Mouse (Mus musculus) layer of hippocampus, adult 9-10 months (tissue): ENCODE measurements around the gene Spint1.

Experiments
- DNase-seq: peaks from one replicate; pipeline ENCODE4 v3.0.0; 2022; ENCODE audit warnings: low spot score

Gene Spint1

DNA sequence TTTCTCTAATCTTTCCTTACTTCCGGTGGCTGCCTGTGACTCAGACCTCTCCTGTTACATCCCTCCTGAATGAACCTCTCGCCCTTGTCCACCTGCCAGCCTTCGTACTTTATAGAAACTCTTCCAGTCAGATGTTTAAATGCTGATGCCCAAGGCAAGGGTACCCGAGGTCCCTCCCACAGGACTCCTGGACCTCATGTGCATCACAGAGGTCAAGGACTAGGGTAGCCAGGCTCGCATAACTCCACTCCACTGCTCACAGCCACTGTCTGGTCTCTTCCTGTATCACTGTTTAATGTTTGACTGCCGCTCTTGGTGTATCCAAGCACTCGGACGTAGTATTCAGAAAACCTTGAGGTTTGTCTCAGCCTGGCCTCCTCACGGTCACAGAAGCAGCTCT lies 5.4 kb downstream of the Spint1 start:
- no peak for DNase-seq

DNA sequence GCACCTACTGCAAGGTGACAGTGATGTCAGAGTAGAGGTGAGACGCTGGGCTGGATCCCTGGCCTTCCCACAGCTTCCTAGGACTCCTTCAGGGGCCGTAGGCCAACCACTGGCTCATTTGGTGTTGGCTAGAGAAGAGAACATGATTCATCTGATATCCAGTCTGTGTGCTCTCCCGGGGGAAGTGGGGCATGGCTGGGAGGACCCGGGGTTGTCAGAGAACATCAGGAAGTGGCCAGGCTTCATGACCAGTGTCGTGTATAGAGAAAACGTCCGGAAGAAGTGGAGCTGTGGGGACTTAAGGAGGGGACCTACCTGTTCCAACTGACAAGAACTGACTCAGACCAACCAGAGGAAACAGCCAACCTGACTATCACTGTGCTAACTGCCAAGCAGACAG lies 8.1 kb downstream of the Spint1 start:
- no peak for DNase-seq

DNA sequence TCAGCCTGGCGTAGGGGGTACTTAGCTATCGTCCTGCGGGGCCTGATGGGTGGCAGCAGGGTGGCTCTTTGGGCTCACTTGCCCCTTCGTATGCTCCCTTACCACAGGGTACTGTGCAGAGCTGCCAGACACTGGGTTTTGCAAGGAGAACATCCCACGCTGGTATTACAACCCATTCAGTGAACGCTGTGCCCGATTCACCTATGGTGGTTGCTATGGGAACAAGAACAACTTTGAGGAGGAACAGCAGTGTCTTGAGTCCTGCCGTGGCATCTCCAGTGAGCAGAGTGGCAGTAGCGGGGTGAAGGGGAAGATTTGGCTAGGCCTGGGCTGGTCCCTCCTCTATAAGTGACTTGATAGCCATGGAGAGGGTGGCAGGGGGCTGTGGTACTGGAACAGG lies 10.7 kb downstream of the Spint1 start:
- DNase-seq: no peak

DNA sequence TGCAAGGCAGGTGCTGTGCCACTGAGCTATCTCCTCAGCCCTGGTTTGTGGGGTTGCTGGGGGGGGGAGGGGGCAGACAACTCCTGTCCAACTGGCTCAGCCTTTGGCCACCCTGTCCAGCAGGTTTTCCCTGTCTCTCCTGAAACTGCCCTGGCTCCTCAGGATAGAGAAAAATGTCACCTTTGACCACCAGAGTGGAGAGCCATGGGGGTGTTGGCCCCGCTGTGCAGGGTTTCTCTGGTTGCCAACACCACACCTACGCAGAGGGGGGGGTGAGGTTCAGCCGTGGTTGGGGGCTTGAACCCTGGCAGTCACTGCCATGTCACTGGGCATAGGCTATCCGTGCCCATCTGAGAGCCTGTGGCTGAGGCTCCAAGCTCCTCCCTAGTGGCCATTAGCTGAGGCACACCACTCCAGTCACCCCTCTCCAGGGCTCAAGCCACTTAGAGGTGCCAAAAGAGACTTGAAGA lies 12.5 kb downstream of the Spint1 start:
- no peak for DNase-seq

DNA sequence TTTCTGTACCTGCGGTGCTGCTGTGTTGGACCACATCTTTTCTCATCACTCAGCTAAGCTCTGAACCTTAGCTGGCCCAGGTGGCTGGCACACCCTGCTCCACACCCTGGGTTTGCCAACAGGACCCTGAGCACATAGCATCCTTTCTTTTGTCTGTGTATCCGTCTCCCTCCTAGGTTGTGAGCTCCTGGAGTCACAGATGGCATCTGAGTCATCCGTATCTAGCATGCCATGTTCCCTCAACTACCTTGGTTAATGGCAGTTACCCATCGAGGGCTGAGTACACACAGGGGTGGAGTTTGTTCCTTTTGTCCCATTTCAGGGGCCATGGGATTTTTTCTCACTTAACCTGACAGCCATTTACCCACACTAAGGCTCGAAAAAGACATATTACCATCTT lies 13.2 kb downstream of the Spint1 start:
- DNase-seq: no peak

DNA sequence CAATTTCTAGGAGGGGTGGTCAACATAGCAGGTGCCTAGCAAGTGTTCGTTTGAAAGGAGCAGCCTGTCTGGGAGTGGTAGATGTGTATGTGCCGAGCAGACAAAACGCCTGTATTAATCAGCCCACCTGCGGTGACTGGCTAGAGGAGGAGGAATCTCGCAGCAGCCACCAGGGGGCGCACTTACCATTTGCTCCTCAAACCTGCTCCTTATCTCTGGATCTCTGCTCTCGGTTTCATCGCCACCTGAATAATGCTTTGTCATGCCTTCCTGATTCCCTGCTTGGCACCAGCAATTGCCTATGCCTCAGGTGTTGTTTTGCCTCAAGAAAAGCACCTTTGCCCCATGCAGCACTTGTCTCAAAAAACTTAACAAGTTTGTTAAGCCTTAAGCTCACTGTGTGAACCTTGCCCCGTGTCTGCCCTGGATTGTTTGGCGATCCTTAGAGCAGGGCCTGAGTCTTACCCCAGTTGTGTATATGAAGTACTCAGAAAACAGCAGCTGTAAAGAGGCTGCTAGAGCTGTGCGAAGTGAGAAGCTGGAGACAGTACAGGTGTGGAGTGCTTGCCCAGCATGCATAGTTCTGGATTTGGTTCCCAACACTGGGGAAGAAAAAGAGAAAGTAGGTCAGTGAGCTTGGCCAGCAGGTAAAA lies 13.8 kb downstream of the Spint1 start:
- no peak for DNase-seq

DNA sequence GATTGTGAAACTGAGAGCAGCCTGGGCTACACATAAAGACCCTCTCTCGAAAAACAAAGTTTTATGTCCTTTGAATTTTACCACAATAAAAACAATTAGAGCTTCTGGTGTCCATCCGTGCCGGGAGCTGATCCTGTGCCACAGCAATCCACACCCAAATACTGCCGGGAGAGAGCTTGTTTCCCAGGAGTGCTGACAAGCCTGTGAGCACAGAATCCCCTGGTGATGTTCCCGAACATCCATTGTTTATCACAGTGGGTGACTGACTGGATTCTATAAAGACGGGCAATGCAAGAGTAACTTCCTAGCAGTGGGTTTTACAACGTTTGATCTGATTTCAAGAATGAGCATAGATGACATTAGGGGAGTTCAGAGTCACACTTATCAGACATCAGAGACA lies 17.8 kb downstream of the Spint1 start:
- DNase-seq: no peak

DNA sequence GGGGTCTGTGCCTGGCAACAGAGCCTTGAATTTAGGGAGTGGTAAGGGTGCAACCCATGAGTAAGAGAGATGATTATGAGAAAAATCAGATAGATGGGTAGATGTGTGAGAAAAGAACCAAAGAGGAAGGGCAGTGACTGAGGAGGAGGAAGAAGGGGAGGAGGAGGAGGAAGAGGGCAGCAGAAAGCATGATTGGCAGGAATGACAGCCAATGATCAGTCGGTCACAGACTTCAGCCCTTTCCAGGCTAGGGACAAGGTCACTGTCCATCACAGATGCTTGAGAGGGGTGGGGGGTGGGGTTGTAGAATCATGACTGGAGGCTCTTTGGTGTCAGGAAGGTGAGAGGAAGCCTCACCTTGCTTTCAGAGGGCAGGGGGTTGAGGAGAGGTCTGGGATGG lies 23.4 kb downstream of the Spint1 start:
- DNase-seq: no peak

DNA sequence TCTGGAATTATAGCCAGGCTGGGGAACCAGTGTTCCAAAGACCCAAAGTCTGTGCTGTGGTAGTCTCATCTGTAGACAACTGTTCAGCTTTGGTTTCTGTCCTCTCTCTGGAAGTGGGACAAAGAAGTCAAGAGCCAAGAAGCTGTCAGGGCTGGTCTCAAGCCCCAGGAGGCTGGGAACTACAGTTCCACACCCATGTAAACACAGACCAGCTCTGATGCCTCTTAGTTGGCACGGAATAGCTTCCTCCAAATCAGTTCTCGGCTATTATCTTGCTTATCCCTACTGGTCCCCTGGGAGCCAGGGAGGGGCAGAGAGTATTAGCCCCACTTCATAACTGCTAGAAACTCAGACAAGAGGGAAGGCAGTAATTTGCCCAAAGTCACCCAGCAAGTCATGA lies 24.2 kb downstream of the Spint1 start:
- DNase-seq: no peak

DNA sequence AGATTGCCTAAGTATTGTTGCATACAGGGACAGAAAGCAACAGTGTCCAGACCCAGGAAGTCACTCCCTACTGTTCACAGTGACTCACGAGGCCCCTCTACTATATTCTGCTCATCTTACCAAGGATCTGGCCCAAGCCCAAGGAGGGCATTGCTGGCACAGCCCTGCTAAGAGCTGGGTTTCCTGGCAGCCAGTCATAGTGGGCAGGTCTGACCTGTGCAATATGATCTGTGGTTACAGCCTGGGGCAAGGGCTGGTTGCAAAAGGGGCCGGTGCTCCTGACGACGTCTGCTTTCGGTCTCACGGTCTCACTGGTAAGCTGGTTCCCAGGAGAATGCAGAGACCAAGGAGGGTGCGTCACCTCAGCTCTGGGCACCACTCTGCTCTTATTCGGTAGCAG lies 25.8 kb downstream of the Spint1 start:
- DNase-seq: no peak

DNA sequence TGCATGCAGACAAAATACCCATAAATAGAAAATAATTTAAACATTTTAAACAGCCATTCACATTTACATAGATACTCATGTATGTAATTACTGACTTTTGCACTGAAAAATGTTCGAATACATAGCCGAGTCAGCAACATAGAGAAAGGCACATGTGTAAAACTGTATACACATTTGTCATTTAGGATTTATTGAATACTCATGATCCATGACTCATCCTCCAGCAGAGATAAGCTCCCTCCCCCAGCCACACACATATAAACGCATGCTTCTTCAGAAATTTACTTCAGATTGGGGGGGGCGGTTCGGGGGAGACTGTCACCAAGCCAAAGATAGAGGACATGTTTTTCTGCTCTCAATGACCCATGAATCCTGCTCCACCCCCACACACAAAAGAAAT lies 26.7 kb downstream of the Spint1 start:
- no peak for DNase-seq

DNA sequence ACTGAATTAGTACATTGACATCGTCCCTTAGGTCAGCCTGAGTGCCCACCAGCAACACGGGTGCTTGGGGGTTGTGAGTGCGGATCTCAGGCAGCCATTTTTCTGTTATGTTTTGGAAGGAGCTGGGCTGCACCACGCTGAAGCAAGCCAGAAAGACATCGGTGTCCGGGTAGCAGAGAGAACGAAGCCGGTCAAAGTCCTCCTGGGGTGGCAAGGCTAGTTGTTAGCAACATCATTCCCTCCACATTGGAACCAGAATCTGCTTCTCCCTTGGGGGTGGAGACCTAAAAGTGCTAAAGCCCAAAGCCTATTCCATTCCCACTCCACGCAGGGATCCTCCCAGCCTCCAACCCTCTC lies 33.1 kb downstream of the Spint1 start:
- DNase-seq: no peak

DNA sequence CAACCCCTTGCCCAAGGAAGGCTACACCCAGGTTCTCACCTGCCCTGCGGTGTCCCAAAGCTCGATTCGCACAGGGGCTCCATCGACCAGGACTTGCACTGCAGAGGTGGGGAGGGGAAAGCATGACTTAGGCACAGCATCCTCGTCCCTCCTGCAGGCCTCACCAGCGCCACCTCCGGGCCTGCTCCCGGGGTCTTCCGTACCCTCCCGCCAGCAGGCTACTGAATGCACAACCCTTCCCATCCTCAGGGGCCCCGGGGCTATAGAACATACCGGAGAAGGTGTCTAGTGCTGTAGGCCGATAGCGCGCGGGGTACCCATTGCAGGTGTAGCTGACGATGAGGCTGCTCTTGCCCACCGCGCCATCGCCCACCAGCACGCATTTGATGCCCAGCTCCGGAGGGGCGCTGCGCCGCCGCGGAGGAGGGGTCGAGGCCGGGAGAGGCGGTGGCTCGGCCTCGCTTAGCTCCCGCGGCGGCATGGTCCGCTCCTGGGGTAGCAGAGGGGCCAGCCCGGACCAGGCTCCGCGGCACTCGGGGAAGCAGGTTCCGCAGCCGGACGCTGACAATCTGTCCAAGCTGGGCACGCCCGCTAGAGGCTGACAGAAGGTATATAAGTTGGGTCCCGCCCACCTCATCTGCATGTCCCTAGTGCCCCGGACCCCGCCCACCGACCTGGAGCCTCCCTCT lies 33.6 kb downstream of the Spint1 start, which contains the start of gene Rhov:
TSS of gene Rhov (minus strand) at position 630 of the 689 bp plus-strand sequence.
- DNase-seq: no peak

DNA sequence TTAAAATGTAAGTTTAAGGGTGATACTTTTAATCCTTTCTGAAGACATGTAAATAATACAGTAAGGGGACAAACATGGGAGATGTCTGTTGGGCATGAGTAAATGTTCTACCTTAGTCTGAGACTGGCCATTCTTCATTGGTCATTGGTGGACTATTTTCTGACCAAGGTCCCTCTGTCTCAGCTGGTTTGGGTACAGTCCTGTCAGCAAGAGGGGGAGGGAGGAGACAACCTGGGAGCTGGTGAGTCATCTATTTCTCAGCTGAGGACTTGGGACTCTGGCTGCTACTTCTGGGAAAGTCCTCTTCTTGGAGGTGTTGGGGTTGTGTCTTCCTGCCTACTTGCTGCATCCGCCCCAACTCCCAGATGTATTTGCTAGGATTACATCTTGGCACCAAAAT lies 37.0 kb downstream of the Spint1 start:
- DNase-seq: no peak

DNA sequence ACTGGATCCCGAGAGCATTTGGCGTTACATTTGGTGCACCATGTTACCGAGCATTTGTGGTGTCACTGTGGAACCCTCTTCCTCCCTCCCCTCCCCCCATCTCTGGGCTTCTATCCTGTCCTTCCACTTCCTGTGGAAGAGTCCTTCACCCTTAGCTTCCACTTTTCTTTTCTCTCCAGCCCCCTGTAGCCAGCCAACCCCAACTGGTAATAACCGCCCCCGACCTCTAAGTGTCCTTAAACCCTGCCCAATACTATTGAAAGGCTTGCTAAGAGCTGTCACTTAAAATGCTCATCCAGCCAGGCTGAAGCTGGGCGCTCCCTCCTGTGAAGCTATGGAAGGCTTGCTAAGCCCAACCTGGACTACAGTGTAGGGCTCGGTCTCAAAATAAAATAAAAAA lies 39.8 kb downstream of the Spint1 start:
- no peak for DNase-seq

DNA sequence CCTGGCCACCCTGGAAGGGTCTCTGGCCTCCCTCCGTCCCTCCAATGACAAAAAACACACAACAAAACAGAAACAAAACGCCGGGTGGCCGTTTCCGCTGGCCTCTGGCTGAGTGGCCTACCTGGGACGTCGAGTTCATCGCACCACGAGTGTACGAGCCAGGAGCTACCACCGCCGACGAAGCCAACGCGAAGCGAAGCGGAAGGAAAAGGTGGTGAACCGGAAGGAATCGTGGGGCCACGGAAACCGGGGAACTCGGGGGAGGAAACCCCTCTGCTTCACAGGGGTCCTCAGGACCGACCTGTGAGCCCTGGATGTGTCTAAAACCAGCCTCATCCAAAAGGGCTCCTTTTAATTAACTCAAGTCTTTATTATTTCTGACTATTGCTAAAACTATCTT lies 40.6 kb downstream of the Spint1 start:
- DNase-seq: no peak

DNA sequence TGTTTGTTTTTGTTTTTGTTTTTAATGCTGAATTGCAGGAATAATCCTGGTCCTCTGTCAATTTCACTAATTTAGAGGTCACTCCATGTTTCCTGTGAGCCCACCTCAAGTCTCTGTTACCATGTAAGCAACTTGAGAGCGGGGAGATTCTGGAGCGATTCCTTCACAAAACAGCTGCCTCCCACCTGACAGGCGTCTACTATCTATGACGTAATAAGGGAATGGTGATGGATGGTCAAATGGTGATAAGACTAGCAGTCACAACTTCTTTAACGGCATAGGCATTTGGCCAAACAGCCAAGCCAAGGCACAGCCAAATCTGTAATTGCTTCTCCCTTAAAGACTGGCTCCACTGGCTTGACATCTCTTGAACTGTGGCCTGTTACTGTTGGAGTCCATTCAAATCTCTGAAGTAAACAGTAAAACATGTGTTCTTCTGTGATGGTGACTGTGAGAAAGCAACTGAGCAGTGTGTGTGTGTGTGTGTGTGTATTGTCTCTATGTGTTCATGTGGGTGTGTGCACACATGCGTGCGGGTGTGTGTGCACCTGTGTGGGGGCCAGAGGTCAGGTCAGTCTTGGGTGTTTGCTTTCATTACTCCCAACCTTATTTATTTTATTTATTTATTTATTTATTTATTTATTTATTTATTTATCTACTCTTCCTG lies 44.9 kb downstream of the Spint1 start:
- no peak for DNase-seq

DNA sequence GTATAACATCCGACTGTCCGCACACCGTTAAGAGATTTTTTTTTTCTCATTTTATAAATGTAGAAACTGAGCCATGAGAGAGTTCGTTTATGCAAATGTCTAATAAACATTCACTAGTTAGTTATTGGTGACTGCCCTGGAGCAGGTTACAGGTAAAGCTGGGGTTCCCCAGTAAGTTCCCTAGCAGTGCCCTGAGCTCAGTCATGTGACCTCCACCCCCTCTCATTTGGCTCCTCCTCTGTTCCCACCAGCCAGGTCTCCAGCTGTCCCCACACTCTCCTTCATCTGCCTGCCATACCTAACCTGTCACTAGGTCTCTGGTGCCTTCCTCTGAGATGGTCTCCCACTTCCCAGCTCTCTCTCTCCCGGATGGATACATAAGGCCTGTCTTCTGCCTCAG lies 50.2 kb downstream of the Spint1 start:
- no peak for DNase-seq

DNA sequence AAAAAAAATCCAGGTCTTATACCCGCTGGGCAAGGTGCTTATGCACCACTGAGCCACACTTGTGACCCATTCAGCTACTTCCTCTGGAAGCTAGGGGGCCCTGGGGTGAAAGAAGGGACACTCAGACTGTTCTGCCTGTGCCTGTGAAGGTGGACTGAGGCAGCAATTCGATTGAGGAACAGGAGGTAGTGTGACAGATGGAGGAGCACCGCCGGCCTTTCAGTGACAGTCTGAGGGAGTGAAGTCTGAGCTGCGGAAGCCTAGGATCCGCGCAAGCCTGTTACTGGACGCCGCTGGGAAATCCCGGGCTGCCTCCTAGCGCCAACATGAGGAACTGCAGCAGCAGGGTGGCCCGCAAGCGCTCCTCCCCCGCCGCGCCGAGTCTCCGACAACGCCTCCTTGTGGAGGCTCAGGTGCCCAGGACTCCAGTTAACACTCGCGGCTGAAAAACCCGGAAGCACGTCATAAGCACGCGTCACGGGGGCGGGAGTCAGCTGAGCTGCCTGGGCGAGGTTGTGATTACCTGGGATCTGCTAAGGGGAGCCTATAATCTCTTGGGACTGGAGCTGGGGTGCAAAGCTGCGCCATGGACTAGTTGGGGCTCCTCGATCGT lies 51.2 kb downstream of the Spint1 start, which contains the start of gene Vps18:
TSS of gene Vps18 (plus strand) at position 471 of the 613 bp plus-strand sequence.
- DNase-seq: peak; percentile 94

DNA sequence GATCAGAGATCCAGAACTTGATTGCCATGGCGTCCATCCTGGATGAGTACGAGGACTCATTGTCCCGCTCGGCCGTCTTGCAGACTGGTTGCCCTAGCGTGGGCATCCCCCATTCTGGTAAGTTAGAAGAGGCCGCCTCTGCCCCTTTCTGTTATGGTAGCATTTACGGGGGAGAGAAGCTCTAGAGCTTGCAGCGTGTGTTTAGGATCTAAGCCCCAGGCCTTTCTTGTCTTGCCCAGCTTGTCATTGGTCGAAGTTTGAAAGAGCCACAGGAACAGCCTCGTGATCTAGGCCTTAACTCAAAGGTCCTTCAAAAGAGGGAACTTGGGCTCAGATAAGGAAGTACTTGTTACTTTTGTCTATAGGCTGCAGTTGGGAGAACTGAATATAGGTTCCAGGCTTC lies 51.9 kb downstream of the Spint1 start:
- no peak for DNase-seq

DNA sequence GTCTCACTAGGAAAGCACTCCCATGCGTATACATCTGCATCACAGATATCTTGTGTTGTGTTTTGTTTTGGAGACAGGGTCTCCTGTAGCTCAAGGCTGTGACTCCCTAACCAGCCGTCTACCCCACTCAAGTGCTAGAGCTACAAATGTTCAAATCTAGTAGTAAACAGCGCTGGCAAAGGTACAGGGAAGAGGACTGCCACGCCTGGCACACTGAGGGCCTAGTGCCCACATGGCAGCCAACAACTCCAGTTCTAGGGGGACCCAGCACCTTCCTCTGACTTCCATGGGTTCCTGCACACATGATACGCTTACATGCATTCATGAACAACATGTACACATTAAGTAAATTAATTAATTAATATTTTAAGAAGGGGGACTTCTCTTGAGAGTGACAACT lies 55.1 kb downstream of the Spint1 start:
- DNase-seq: no peak

DNA sequence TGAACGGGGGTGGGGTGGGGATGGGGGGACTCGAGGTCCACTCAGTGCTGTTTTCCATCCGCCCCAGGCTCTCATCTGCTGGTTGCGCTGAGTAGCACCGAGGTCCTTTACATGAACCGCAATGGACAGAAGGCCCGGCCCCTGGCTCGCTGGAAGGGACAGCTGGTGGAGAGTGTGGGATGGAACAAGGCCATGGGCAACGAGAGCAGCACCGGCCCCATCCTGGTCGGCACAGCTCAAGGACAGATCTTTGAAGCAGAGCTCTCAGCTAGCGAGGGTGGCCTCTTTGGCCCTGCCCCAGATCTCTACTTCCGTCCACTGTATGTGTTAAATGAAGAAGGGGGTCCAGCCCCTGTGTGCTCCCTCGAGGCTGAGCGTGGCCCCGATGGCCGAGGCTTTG lies 55.7 kb downstream of the Spint1 start:
- no peak for DNase-seq

DNA sequence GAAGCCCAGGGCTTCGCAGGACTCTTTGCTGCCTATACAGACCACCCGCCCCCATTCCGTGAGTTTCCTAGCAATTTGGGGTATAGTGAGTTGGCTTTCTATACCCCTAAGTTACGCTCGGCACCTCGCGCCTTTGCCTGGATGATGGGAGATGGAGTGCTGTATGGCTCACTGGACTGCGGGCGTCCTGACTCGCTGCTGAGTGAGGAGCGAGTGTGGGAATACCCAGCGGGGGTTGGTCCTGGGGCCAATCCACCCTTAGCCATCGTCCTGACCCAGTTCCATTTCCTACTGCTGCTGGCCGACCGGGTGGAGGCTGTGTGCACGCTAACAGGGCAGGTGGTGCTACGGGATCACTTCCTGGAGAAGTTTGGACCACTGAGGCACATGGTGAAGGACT lies 56.1 kb downstream of the Spint1 start:
- no peak for DNase-seq
